Mouse (Mus musculus): ENCODE data around the gene Msi2. TPM values are rescaled to one million over a fixed set of nuclear protein-coding genes. Genes with fewer than 3 reads are reported as not detected.

Msi2 gene
- polyA plus RNA-seq, 1 experiment from 2014 or later, result 40.1 TPM

GRCm38 (mm10) chr11:88454867-88455806 lies 263.2 kb downstream of the Msi2 start:
- ATAC-seq (ENCODE audit: low FRiP score), result no peak; the same call in 1 of the 2 replicates
- Histone ChIP-seq H3K4me3 (ENCODE audit: low read depth, low read length) (no peak overlapping the region), H3K9ac (ENCODE audit: low read depth, low read length) (0 out of 2 replicates have a peak overlapping the region, but pooled peaks have one; percentile 11), H3K27ac (ENCODE audit: low read depth, low read length) (peak overlapping the region; percentile 30; the same call in 1 of the 2 replicates), H3K4me1 (replicated peaks; ENCODE audit: control insufficient read depth, insufficient read depth, low read length) (peaks cover 26% of the 10 kb centered on the region), H3K36me3 (ENCODE audit: control insufficient read depth, insufficient read depth, low read length) (no peaks in the 10 kb centered on the region), H3K9me3 (ENCODE audit: control insufficient read depth, low read length) (no peaks in the 10 kb centered on the region), H3K27me3 (ENCODE audit: control insufficient read depth, insufficient read depth, low read length) (no peaks in the 10 kb centered on the region), H3K4me2 (replicated peaks; ENCODE audit: low read depth, low read length) (no peak overlapping the region)
- DNase-seq (ENCODE audit: low spot score), result peak; percentile 54
- 69% methylated on average over 19 of the region's 19 CpGs for WGBS

GRCm38 (mm10) chr11:88449180-88449579 lies 269.1 kb downstream of the Msi2 start:
- no peaks in the 10 kb centered on the region for H3K9me3 ChIP-seq (ENCODE audit: control insufficient read depth, low read length)
- peaks cover 11% of the 10 kb centered on the region for H3K4me1 ChIP-seq (replicated peaks; ENCODE audit: control insufficient read depth, insufficient read depth, low read length)
- H3K27me3 ChIP-seq (ENCODE audit: control insufficient read depth, insufficient read depth, low read length), result no peaks in the 10 kb centered on the region
- no peak overlapping the region for H3K9ac ChIP-seq (ENCODE audit: low read depth, low read length)
- H3K27ac ChIP-seq (ENCODE audit: low read depth, low read length), result no peak overlapping the region
- 88% methylated on average over 6 of the region's 6 CpGs for WGBS
- H3K4me2 ChIP-seq (replicated peaks; ENCODE audit: low read depth, low read length), result no peak overlapping the region
- no peak for ATAC-seq (ENCODE audit: low FRiP score)
- DNase-seq (ENCODE audit: low spot score), result no peak
- no peak overlapping the region for H3K4me3 ChIP-seq (ENCODE audit: low read depth, low read length)
- no peaks in the 10 kb centered on the region for H3K36me3 ChIP-seq (ENCODE audit: control insufficient read depth, insufficient read depth, low read length)

- peaks cover 7% of the 10 kb centered on the region; the same call in 1 of the 2 replicates for H3K4me1 ChIP-seq (replicated peaks; ENCODE audit: control insufficient read depth, insufficient read depth, low read length)
- H3K27me3 ChIP-seq (ENCODE audit: control insufficient read depth, insufficient read depth, low read length), result no peaks in the 10 kb centered on the region
- no peak overlapping the region for H3K9ac ChIP-seq (ENCODE audit: low read depth, low read length)
- ATAC-seq (ENCODE audit: low FRiP score), result no peak
- H3K9me3 ChIP-seq (ENCODE audit: control insufficient read depth, low read length), result no peaks in the 10 kb centered on the region
- DNase-seq (ENCODE audit: low spot score), result no peak
- H3K36me3 ChIP-seq (ENCODE audit: control insufficient read depth, insufficient read depth, low read length), result no peaks in the 10 kb centered on the region
- 71% methylated on average over 3 of the region's 3 CpGs for WGBS
- no peak overlapping the region for H3K4me3 ChIP-seq (ENCODE audit: low read depth, low read length)
- no peak overlapping the region for H3K4me2 ChIP-seq (replicated peaks; ENCODE audit: low read depth, low read length)
- peak overlapping the region; percentile 51; the same call in 1 of the 2 replicates for H3K27ac ChIP-seq (ENCODE audit: low read depth, low read length)
Measured at GRCm38 (mm10) chr11:88448571-88448970, 269.7 kb downstream of the Msi2 start.

GRCm38 (mm10) chr11:88447350-88447749 lies 271.0 kb downstream of the Msi2 start:
- peaks cover 7% of the 10 kb centered on the region; the same call in 1 of the 2 replicates for H3K4me1 ChIP-seq (replicated peaks; ENCODE audit: control insufficient read depth, insufficient read depth, low read length)
- DNase-seq (ENCODE audit: low spot score) (peak; percentile 55), ATAC-seq (ENCODE audit: low FRiP score) (peak; percentile 79)
- H3K4me2 ChIP-seq (replicated peaks; ENCODE audit: low read depth, low read length), result no peak overlapping the region
- H3K27ac ChIP-seq (ENCODE audit: low read depth, low read length), result peak overlapping the region; percentile 67
- WGBS, result 47% methylated on average over 11 of the region's 11 CpGs
- no peaks in the 10 kb centered on the region for H3K27me3 ChIP-seq (ENCODE audit: control insufficient read depth, insufficient read depth, low read length)
- no peak overlapping the region for H3K9ac ChIP-seq (ENCODE audit: low read depth, low read length)
- no peak overlapping the region for H3K4me3 ChIP-seq (ENCODE audit: low read depth, low read length)
- no peaks in the 10 kb centered on the region for H3K36me3 ChIP-seq (ENCODE audit: control insufficient read depth, insufficient read depth, low read length)
- H3K9me3 ChIP-seq (ENCODE audit: control insufficient read depth, low read length), result no peaks in the 10 kb centered on the region

GRCm38 (mm10) chr11:88443905-88444304 lies 274.4 kb downstream of the Msi2 start:
- peaks cover 9% of the 10 kb centered on the region; the same call in 1 of the 2 replicates for H3K4me1 ChIP-seq (replicated peaks; ENCODE audit: control insufficient read depth, insufficient read depth, low read length)
- H3K27me3 ChIP-seq (ENCODE audit: control insufficient read depth, insufficient read depth, low read length), result no peaks in the 10 kb centered on the region
- 94% methylated on average over 14 of the region's 14 CpGs for WGBS
- peak overlapping the region; percentile 17; the same call in 1 of the 2 replicates for H3K27ac ChIP-seq (ENCODE audit: low read depth, low read length)
- H3K4me3 ChIP-seq (ENCODE audit: low read depth, low read length), result no peak overlapping the region
- no peaks in the 10 kb centered on the region for H3K36me3 ChIP-seq (ENCODE audit: control insufficient read depth, insufficient read depth, low read length)
- ATAC-seq (ENCODE audit: low FRiP score) (no peak), DNase-seq (ENCODE audit: low spot score) (no peak)
- no peak overlapping the region for H3K9ac ChIP-seq (ENCODE audit: low read depth, low read length)
- H3K9me3 ChIP-seq (ENCODE audit: control insufficient read depth, low read length), result no peaks in the 10 kb centered on the region
- no peak overlapping the region for H3K4me2 ChIP-seq (replicated peaks; ENCODE audit: low read depth, low read length)

GRCm38 (mm10) chr11:88443291-88443690 lies 275.0 kb downstream of the Msi2 start:
- Histone ChIP-seq H3K27me3 (ENCODE audit: control insufficient read depth, insufficient read depth, low read length) (no peaks in the 10 kb centered on the region), H3K36me3 (ENCODE audit: control insufficient read depth, insufficient read depth, low read length) (no peaks in the 10 kb centered on the region), H3K27ac (ENCODE audit: low read depth, low read length) (no peak overlapping the region), H3K4me2 (replicated peaks; ENCODE audit: low read depth, low read length) (no peak overlapping the region), H3K4me1 (replicated peaks; ENCODE audit: control insufficient read depth, insufficient read depth, low read length) (peaks cover 6% of the 10 kb centered on the region; the same call in 1 of the 2 replicates), H3K4me3 (ENCODE audit: low read depth, low read length) (no peak overlapping the region), H3K9me3 (ENCODE audit: control insufficient read depth, low read length) (no peaks in the 10 kb centered on the region), H3K9ac (ENCODE audit: low read depth, low read length) (no peak overlapping the region)
- no peak for DNase-seq (ENCODE audit: low spot score)
- no peak for ATAC-seq (ENCODE audit: low FRiP score)
- 92% methylated on average over 8 of the region's 8 CpGs for WGBS

GRCm38 (mm10) chr11:88441871-88442740 lies 276.2 kb downstream of the Msi2 start:
- Histone ChIP-seq H3K27me3 (ENCODE audit: control insufficient read depth, insufficient read depth, low read length) (no peaks in the 10 kb centered on the region), H3K9me3 (ENCODE audit: control insufficient read depth, low read length) (no peaks in the 10 kb centered on the region), H3K4me2 (replicated peaks; ENCODE audit: low read depth, low read length) (no peak overlapping the region), H3K4me1 (replicated peaks; ENCODE audit: control insufficient read depth, insufficient read depth, low read length) (peaks cover 4% of the 10 kb centered on the region; the same call in 1 of the 2 replicates), H3K27ac (ENCODE audit: low read depth, low read length) (peak overlapping the region; percentile 32; the same call in 1 of the 2 replicates), H3K36me3 (ENCODE audit: control insufficient read depth, insufficient read depth, low read length) (no peaks in the 10 kb centered on the region), H3K9ac (ENCODE audit: low read depth, low read length) (no peak overlapping the region), H3K4me3 (ENCODE audit: low read depth, low read length) (no peak overlapping the region)
- ATAC-seq (ENCODE audit: low FRiP score) (no peak), DNase-seq (ENCODE audit: low spot score) (no peak)
- WGBS, result 65% methylated on average over 12 of the region's 12 CpGs

- H3K27ac ChIP-seq (ENCODE audit: low read depth, low read length), result no peak overlapping the region
- 0 out of 2 replicates have a peak overlapping the region, but pooled peaks have one; percentile 5 for H3K9ac ChIP-seq (ENCODE audit: low read depth, low read length)
- no peak overlapping the region for H3K4me3 ChIP-seq (ENCODE audit: low read depth, low read length)
- no peaks in the 10 kb centered on the region for H3K36me3 ChIP-seq (ENCODE audit: control insufficient read depth, insufficient read depth, low read length)
- WGBS, result 90% methylated on average over 3 of the region's 3 CpGs
- H3K27me3 ChIP-seq (ENCODE audit: control insufficient read depth, insufficient read depth, low read length), result no peaks in the 10 kb centered on the region
- DNase-seq (ENCODE audit: low spot score), result no peak
- peaks cover 9% of the 10 kb centered on the region; the same call in 1 of the 2 replicates for H3K4me1 ChIP-seq (replicated peaks; ENCODE audit: control insufficient read depth, insufficient read depth, low read length)
- no peak for ATAC-seq (ENCODE audit: low FRiP score)
- H3K9me3 ChIP-seq (ENCODE audit: control insufficient read depth, low read length), result no peaks in the 10 kb centered on the region
- no peak overlapping the region for H3K4me2 ChIP-seq (replicated peaks; ENCODE audit: low read depth, low read length)
Measured at GRCm38 (mm10) chr11:88438659-88439058, 279.7 kb downstream of the Msi2 start.

All from hindbrain, embryonic 11.5 days (tissue).